Mouse (Mus musculus): ENCODE measurements around the gene Rflnb.
A peak's percentile ranks its signal among the peaks of the same experiment; 100 is the strongest.
"Not testable (repeated sequence)": the region's sequence is repeated elsewhere in the genome, so short reads cannot be mapped to it uniquely, and the experiment has no call there.

Rflnb gene

DNA sequence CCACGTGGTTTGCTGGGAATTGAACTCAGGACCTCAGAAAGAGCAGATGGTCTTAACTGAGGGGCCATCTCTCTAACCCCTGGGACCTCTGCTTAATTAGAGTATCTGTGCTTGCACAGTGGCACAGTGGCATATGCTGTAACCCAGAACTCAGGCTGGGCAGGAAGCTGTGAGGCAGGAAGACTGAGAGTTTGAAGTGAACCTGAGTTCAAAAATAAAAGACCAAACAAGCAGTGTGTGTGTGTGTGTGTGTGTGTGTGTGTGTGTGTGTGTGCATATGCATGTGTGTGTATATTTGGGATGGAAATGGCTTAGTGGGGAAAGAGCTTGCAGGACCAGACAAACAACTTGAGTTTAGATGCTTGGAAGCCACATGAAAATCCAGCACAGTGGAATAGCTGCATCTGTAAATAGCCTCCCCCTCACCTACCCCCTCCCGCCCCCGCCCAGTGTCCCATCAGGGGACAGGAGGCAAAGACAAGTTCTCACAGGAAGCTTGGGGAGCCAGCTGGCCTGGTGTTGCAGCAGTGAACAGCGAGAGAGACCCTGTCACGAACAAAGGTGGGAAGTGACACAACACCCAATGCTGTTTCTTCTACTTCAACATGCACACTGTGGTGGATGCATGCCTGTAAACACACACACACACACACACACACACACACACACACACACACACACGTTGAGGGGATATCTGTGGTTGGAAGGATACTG, 10.2 kb upstream of the Rflnb start:
- DNase-seq (ENCODE audit: low read depth) = no peak

GRCm38 (mm10) chr11:76035182-76035581, 7.6 kb upstream of the Rflnb start:
- no peak for DNase-seq (ENCODE audit: low read depth)

DNA sequence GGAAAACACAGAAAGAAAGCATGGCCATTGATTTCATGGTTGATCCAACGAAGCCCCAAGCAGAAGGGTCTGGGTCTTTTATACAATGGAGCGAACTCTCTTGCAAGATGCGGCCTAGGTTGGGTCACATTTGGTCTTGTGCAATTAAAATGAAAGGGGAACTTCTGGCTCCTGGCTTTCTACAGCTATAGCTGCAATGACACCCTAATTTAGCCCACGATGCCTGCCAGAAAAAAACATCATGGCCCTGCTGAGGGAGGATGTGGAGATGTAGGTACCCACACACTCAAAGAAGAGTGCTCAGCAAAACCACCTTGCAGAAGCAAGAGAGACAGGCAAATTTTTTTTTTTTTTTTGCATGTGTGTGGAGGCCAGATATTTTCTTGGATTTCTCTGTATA, 6.3 kb upstream of the Rflnb start:
- peak; percentile 68 for DNase-seq (ENCODE audit: low read depth)

DNA sequence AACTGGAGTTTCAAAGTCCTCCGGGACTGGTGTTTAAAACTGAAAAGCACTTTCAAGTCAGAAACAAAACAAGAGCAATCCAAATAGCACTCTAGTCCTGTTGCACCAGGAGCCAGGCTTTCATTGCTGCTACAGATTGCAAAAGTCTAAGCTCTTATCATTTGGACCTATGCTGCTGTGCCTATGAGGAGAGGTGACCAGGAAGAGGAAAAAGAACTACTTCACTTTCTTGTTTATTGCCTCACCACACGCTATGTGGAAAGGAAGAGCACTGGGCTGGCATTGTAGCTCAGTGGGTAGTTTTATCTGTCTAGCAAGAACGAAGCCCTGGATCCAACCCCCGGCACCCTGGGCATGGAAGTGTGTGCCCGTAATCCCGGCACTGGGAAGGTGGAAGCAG, 5.8 kb upstream of the Rflnb start:
- peak; percentile 65 for DNase-seq (ENCODE audit: low read depth)

GRCm38 (mm10) chr11:76028072-76028465, 487 bp upstream of the Rflnb start:
- no peak for DNase-seq (ENCODE audit: low read depth)

DNA sequence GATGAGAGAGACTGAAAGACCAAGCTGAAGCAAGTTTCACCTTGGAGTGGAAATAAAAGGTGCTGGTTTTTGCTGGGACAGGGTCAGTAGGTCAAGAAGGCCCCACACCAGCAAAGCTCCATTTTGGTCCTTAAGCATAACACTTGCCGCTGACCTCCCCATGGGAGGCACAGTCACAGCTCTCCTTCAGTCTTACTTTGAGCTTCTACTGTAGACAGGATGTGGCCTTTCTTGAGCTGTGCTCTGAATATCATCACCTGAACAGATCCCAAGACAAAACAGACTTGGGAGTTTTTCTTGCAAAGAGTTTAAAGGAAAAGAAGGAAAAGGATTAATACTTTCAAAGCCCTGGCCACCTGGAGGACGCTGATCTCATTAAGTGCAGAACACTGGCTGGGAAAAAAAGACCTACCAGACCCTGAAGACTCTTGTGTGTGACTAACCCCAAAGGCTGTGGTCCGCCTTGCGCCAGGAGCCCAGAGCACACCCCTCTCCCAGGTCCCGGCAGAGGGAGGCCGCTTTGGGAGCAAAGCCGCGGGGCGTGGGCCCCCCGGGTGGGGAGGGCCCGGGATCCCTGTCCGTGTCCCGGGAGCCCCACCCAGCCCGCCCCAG, 949 bp downstream of the Rflnb start:
- no peak for DNase-seq (ENCODE audit: low read depth)

- DNase-seq (ENCODE audit: low read depth) = peak; percentile 19
Measured at GRCm38 (mm10) chr11:76025080-76025583, 2.5 kb downstream of the Rflnb start.

DNA sequence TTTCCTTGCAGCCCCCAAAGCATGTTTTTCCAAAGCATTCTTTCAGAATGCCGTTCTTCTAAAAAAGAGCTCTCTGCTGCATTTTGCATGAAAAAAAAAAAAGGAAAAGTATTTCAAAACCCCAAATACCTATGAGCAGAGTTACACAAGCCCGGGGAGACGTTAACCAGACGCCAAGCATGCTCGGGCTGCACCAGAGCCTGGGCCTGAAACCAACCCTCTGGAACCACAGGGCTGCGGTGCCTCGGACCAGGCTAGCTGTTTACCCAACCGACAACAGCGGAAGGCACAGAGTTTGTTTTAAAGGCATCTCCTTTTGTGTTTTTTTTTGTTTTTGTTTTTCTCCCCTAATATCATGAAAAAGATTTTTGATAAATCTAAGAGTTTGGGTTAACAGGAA, 6.7 kb downstream of the Rflnb start:
- DNase-seq (ENCODE audit: low read depth) = no peak

DNA sequence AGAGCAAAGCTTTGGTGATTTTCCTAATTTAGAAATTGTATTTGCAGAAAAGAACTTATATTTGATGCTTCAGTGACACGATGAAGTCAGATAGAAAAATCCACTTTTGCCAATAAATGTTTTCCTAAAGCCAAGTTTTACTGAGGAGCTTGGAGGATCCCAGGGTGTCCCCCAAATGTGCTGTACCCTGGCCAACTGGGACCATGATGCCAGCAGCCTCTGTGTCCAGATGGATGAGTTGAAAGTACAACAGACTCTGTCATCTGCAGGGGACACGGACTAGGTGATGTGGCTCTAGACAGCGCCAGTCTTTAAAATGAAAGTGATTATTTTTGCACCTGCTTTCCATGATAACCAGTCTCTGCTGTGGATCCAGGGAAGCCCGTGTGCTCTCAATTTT, 7.7 kb downstream of the Rflnb start:
- DNase-seq (ENCODE audit: low read depth) = no peak

- DNase-seq (ENCODE audit: low read depth) = peak; percentile 15
Measured at GRCm38 (mm10) chr11:76015814-76016213, 11.8 kb downstream of the Rflnb start.

DNA sequence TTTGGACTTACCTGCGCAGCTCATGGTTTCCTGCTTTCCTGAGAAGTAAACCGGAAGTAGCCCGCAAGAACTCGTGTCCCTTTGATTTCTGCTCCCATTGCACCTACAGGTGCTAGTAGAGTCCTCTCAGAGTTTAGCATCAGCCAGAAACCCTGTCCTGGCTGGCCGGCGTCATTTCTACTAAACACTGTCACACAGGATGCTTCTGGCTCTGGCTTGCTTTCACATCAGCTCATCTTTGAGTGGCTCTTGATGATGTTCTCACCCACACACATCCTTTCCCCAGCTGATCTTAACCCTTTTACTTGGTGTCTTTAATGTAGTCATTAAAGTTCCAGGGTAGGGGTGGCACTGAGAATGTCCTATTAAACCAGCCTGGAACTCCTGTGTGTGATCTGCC, 12.3 kb downstream of the Rflnb start:
- no peak for DNase-seq (ENCODE audit: low read depth)

- no peak for DNase-seq (ENCODE audit: low read depth)
Measured at GRCm38 (mm10) chr11:76010838-76011624, 16.6 kb downstream of the Rflnb start.

GRCm38 (mm10) chr11:76009101-76009500, 18.5 kb downstream of the Rflnb start:
- peak; percentile 18 for DNase-seq (ENCODE audit: low read depth)

DNA sequence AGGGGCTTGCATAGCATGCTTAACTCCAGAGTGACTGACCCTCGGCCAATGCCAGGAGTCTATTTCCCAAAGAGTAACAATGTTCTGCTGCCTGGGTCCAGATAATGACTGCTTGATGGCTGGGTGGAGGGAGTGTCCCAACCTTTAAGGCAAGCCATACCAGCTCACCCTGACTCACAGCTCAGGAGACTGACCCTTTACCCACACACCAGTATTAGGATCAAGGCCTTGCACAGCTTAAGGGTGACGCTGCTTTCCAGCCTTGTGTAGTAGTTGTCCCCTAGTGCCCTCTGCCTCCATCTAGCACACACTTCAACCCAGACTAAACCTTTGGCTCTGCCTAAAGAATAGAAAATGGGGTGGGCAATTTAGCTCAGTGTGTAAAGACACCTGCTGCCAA, 19.4 kb downstream of the Rflnb start:
- no peak for DNase-seq (ENCODE audit: low read depth)

DNA sequence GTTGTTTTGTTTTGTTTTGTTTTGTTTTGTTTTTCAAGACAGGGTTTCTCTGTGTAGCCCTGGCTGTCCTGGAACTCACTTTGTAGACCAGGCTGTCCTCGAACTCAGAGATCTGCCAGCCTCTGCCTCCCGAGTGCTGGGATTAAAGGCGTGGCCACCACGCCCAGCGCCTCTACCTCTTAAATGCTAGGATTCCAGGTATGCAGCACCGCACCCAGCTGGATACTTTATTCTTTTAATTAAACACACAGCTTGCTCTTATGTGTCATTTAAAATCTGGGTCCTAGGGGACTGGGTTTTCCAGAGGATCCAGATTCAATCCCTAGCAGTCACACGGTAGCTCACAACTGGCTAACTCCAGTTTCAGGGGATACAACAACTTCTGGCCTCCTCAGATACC, 23.3 kb downstream of the Rflnb start:
- not testable (repeated sequence) for DNase-seq (ENCODE audit: low read depth)

DNA sequence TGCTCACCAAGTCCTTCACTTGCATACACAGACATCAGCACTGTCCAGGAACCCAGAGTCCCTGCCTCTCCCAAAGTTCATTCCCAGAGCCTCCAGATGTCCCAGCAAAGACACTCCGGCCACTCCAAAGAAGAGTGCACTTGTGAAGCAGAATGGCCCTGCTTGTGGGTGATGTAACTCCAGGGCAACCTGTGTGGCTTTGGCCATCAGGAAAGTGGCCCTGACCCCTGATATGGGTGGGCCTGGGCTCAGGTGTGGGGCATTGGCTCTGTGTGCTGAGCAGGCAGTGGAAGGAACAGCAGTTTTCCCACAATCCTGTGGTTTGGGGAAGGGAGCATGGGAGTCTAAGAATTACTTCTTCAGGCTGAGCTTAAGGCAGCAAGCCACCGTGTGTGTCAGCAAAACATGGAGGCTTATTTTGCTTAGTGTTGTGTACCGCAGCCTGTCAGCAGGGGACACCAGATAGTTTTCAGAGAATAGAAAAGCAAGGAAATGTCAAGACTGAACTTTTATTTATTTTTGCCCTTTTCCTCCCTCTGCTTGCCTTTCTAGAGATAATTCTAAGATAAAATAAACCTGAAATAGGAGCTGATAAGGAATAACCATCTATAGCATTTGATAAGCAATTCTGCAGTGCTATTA, 26.2 kb downstream of the Rflnb start:
- peak; percentile 15 for DNase-seq (ENCODE audit: low read depth)

DNA sequence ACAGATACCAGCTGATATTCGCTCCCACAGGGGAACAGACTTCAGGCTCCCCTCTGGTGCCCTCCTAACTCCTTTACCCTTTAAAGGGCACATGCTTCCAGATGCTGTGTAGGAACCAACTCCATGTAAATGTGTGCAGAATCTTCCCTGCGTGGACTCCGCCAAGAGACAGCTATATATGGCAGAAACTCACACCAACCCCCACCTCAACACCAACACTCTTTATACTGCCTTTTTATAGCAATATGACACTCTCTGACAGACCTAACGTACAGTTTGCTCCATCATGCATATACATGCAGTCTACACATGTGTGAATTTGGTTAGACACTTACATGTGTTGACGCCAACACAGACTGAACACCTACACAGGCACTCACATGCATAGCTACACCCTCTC, 26.9 kb downstream of the Rflnb start:
- no peak for DNase-seq (ENCODE audit: low read depth)

DNA sequence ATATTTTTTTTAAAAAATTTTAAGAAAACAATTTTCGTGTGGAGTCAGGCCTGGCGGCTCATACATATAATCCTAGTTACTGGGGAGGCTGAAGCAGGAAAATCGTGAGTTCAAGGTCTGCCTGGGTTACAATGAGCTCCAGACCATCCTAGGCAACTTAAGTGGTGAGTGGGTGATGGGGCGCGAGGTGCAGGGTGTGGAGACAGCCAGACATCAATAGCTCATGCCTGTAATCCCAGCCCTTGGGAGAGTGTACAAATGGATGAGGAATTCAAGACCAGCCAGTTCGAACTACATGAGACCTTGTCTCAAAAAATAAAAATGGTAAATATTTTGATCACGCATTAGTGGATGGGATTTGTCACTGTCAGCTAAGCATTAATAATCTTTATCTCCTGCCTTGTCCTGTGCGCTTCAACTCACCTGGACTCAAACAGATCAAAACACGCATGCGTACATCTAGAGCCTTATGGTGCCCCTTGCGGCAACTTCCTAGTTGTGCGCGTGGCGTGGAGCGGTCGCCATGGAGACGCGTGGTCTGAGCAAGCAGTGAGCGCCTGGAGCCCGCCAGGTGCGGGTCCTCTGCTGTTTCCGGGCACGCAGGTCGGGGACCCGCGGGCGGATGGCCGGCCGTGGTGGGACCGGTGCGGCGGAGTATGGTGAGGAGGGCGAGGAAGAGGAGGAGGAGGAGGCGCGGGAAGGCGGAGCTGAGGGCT, 28.0 kb downstream of the Rflnb start, which contains the start of gene 1700016K19Rik:
Gene 1700016K19Rik, plus strand, starts transcription at position 473 of the 716 bp plus-strand sequence.
- no peak for DNase-seq (ENCODE audit: low read depth)

DNA sequence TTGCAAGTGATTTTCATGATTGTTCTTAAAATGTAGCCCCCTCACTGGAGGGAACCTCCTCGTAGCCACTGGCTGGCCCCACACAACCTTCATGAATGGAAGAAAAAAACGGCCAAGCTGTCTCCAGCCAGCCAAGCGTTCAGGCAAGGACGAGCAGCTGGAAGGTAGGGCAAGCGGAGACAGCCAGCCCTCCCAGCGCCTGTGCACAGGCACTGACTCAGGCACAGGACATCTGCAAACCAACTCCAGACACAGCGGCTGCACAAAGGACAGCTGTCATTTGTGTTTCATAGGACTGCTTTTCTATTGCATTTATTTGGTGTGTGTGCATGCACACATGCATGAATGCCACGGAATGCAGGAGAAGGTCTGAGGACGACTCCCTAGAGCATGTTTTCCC, 33.2 kb downstream of the Rflnb start:
- no peak for DNase-seq (ENCODE audit: low read depth)

DNA sequence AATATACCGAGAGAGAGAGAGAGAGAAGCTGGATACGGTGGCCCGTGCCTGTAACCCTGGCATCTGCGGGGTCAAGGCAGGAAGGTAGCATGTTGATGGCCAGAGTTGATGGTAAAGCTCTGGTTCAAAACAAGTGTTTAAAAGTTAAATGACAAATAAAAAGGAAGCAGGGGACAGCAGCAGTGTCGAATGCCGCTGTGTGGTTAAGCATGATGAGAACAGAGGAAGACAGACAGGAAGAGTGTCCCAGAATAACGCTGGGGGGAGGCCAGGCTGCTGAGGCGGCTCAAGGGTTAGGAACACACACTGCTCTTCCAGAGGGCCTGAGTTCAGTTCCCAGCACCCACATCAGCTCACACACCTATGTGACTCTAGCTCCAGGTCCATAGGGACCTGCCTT, 35.1 kb downstream of the Rflnb start:
- DNase-seq (ENCODE audit: low read depth) = peak; percentile 43

DNA sequence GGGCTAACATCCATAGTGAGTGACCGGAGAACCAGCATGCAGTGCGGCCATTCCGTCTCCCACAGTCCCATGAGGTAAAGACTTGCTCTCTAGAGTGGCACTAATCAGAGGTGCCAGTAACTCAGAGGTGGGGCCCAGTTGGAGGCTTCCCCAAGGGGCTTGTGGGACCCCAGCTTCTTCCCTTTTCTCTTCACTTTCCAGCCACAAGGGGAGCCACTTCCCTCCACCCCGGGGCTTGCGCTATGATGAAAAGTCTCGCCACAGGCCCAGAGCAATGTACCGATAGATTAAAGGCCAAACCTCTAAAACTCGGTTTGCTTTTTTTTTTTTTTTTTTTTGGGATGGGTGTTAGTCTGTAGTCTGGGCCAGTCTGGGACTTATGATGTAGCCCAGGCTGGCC, 35.7 kb downstream of the Rflnb start:
- DNase-seq (ENCODE audit: low read depth) = no peak
